Mouse (Mus musculus): ENCODE data around the gene Slc39a7. TPM values are rescaled to one million over a fixed set of nuclear protein-coding genes. Genes with fewer than 3 reads are reported as not detected.
"Not testable (repeated sequence)": the region's sequence is repeated elsewhere in the genome, so short reads cannot be mapped to it uniquely, and the experiment has no call there.

Slc39a7 gene
- polyA plus RNA-seq, 2 experiments = 132 to 197 TPM

DNA sequence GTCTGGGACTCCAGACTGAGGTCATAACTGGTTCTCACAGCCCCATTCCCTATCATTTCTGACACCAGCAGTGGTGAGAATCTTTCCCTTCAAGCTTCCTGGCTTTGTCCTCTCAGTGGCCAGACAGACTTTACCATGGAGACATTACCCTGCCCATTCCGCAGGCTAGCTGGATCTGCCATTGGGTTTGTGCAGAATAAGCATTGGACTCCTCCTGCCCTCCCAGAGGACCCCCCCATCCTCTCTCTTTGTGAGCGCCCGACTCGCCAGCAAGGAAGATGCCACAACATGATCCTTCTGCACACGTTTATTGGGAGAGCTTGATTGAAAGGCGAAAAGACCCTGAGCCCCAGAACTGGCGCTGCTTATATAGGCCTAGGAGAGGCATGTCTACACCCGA lies 18.0 kb downstream of the Slc39a7 start:
- Histone ChIP-seq H3K27ac (replicated peaks; ENCODE audit: low read depth, low read length) (no peak overlapping the region), H3K4me3 (replicated peaks; ENCODE audit: low read length) (no peak overlapping the region), H3K9me3 (ENCODE audit: control insufficient read depth, low read length) (no peaks in the 10 kb centered on the region), H3K4me2 (replicated peaks; ENCODE audit: low read depth, low read length, severe bottlenecking) (no peak overlapping the region), H3K36me3 (ENCODE audit: control insufficient read depth, insufficient read depth, low read length) (no peaks in the 10 kb centered on the region), H3K9ac (ENCODE audit: low read depth, low read length, severe bottlenecking) (no peak overlapping the region), H3K4me1 (ENCODE audit: control insufficient read depth, insufficient read depth, low read length) (no peaks in the 10 kb centered on the region), H3K27me3 (ENCODE audit: control insufficient read depth, insufficient read depth, low read length) (no peaks in the 10 kb centered on the region)
- WGBS = 94% methylated on average over 8 of the region's 8 CpGs
- no peak for DNase-seq (ENCODE audit: low spot score)
- TF ChIP-seq POLR2A (IDR thresholded peaks at IDR 0.05; ENCODE audit: borderline replicate concordance, extremely low read depth, insufficient read depth, insufficient read length) = no peak
- no peak for ATAC-seq (ENCODE audit: low FRiP score, low read depth)

DNA sequence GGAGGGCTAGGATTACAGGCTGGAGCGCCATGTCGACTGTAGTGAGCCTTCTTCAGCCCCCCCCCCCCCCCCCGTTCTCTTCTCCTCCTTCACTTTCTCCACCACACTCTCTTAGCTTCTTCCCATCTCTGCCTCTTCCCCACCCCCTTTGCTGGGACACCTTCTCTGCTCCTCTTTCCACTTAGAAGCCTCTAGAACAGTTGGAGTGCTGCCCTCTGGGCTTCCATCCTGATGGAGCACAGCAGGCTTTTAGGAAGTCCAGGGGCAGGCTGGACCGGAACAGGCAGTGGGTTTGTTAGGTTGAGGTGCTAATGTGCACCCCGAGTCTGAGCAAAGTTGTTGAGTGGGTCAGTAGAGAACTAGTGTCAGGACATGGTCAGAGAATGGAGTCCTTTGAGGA lies 21.3 kb downstream of the Slc39a7 start:
- ATAC-seq (ENCODE audit: low FRiP score, low read depth) = no peak
- Histone ChIP-seq H3K4me1 (ENCODE audit: control insufficient read depth, insufficient read depth, low read length) (no peaks in the 10 kb centered on the region), H3K4me2 (replicated peaks; ENCODE audit: low read depth, low read length, severe bottlenecking) (no peak overlapping the region), H3K4me3 (replicated peaks; ENCODE audit: low read length) (no peak overlapping the region), H3K9me3 (ENCODE audit: control insufficient read depth, low read length) (no peaks in the 10 kb centered on the region), H3K9ac (ENCODE audit: low read depth, low read length, severe bottlenecking) (no peak overlapping the region), H3K36me3 (ENCODE audit: control insufficient read depth, insufficient read depth, low read length) (no peaks in the 10 kb centered on the region), H3K27ac (replicated peaks; ENCODE audit: low read depth, low read length) (no peak overlapping the region), H3K27me3 (ENCODE audit: control insufficient read depth, insufficient read depth, low read length) (no peaks in the 10 kb centered on the region)
- 89% methylated on average over 3 of the region's 5 CpGs for WGBS
- no peak for TF ChIP-seq POLR2A (IDR thresholded peaks at IDR 0.05; ENCODE audit: borderline replicate concordance, extremely low read depth, insufficient read depth, insufficient read length)
- no peak for DNase-seq (ENCODE audit: low spot score)

DNA sequence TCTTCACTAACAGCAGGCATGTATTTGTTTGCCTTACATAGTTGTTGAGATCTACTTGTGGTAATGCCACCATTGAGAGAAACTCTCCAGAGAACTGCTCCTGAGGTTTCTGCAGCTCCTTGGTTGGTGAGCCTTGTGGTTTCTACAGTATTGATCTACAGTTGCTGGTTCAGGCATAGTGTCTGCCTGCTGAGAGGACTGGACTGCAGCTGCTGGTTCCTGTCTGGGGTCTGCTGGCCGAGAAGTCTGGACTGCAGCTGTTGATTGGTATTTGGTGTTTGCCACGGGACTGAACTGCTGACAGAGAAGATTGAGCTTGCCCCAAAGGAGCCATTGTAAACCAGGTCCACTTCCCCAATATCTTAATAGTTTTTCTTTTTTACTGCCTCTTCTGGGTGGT lies 24.9 kb downstream of the Slc39a7 start:
- no peak for DNase-seq (ENCODE audit: low spot score)
- 31% methylated on average over 2 of the region's 2 CpGs for WGBS
- Histone ChIP-seq H3K4me2 (replicated peaks; ENCODE audit: low read depth, low read length, severe bottlenecking) (no peak overlapping the region), H3K27me3 (ENCODE audit: control insufficient read depth, insufficient read depth, low read length) (peaks cover 6% of the 10 kb centered on the region; the same call in 1 of the 2 replicates), H3K27ac (replicated peaks; ENCODE audit: low read depth, low read length) (no peak overlapping the region), H3K36me3 (ENCODE audit: control insufficient read depth, insufficient read depth, low read length) (no peaks in the 10 kb centered on the region), H3K9me3 (ENCODE audit: control insufficient read depth, low read length) (no peaks in the 10 kb centered on the region), H3K4me3 (replicated peaks; ENCODE audit: low read length) (no peak overlapping the region), H3K4me1 (ENCODE audit: control insufficient read depth, insufficient read depth, low read length) (no peaks in the 10 kb centered on the region), H3K9ac (ENCODE audit: low read depth, low read length, severe bottlenecking) (no peak overlapping the region)
- no peak for TF ChIP-seq POLR2A (IDR thresholded peaks at IDR 0.05; ENCODE audit: borderline replicate concordance, extremely low read depth, insufficient read depth, insufficient read length)
- no peak for ATAC-seq (ENCODE audit: low FRiP score, low read depth)

DNA sequence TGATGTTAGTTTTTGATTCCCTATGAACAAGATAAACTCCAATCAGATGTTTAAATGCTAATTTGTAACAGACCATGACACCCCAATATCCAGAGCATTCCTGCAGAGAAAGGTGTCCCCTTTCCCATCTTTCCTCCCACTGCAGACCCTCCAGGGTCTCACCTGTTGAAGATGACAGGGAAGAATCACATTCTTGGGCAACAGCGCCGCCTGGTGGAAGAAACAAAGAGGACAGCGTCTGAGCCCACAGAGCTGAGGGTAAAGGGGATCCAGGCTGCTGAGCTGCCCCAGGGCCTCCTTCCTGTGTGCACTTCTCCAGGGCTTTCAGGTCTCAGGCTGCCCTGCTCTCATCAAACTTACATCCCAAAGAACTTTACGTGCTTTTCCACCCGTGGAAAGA lies 28.1 kb downstream of the Slc39a7 start:
- 10% methylated on average over 5 of the region's 5 CpGs for WGBS
- H3K4me1 ChIP-seq (ENCODE audit: control insufficient read depth, insufficient read depth, low read length) = no peaks in the 10 kb centered on the region
- H3K9ac ChIP-seq (ENCODE audit: low read depth, low read length, severe bottlenecking) = no peak overlapping the region
- H3K36me3 ChIP-seq (ENCODE audit: control insufficient read depth, insufficient read depth, low read length) = no peaks in the 10 kb centered on the region
- H3K9me3 ChIP-seq (ENCODE audit: control insufficient read depth, low read length) = no peaks in the 10 kb centered on the region
- no peak overlapping the region for H3K27ac ChIP-seq (replicated peaks; ENCODE audit: low read depth, low read length)
- no peak overlapping the region for H3K4me3 ChIP-seq (replicated peaks; ENCODE audit: low read length)
- DNase-seq (ENCODE audit: low spot score) = no peak
- TF ChIP-seq POLR2A (IDR thresholded peaks at IDR 0.05; ENCODE audit: borderline replicate concordance, extremely low read depth, insufficient read depth, insufficient read length) = no peak
- ATAC-seq (ENCODE audit: low FRiP score, low read depth) = no peak
- peaks cover 28% of the 10 kb centered on the region for H3K27me3 ChIP-seq (ENCODE audit: control insufficient read depth, insufficient read depth, low read length)
- no peak overlapping the region for H3K4me2 ChIP-seq (replicated peaks; ENCODE audit: low read depth, low read length, severe bottlenecking)

DNA sequence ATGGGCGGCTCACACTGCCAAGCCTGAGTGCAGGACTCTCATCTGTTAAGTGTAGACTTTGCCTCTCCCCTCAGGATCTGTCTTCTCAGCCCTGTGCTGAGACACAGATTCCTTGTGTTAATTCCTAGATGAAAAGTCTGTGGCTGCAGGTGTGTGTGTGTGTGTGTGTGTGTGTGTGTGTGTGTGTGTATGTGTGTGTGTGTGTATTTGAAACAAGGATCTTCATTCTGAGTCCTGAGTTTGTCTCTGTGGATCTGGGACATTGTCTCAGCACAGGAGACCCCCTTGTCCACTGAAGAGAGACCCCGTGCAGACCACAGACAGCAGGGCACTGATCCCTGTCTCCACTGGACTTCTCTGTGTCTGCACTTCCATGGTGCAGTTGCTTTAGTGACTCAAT lies 30.7 kb downstream of the Slc39a7 start:
- not testable (repeated sequence) for ATAC-seq (ENCODE audit: low FRiP score, low read depth); H3K4me1 ChIP-seq (ENCODE audit: control insufficient read depth, insufficient read depth, low read length); H3K36me3 ChIP-seq (ENCODE audit: control insufficient read depth, insufficient read depth, low read length); DNase-seq (ENCODE audit: low spot score); H3K9ac ChIP-seq (ENCODE audit: low read depth, low read length, severe bottlenecking); H3K27ac ChIP-seq (replicated peaks; ENCODE audit: low read depth, low read length); H3K4me2 ChIP-seq (replicated peaks; ENCODE audit: low read depth, low read length, severe bottlenecking); H3K9me3 ChIP-seq (ENCODE audit: control insufficient read depth, low read length); H3K4me3 ChIP-seq (replicated peaks; ENCODE audit: low read length)
- 41% methylated on average over 2 of the region's 2 CpGs for WGBS
- peaks cover 28% of the 10 kb centered on the region for H3K27me3 ChIP-seq (ENCODE audit: control insufficient read depth, insufficient read depth, low read length)

DNA sequence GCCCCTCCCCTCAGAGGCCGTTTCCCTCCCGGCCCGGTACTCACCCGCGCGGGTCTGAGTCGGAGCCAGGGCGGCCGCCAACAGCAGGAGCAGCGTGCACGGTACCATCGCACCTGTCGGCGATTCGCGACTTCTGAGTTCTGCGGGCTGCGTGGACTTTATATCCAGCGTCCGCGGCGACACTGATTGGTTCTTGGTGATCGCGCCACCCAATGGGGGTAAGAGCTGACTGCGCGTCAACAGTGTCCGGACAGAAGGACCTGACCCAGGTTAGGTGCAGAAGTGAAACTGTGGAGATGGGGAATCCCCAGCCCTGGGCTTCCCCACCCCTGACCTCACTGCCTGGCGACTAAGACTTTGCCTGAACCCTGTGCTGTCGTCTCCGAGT lies 31.3 kb downstream of the Slc39a7 start, which contains the start of gene H2-K1:
Gene H2-K1 (minus strand): TSS at position 198 of the 388 bp plus-strand sequence.
- ATAC-seq (ENCODE audit: low FRiP score, low read depth) = peak; percentile 80; the same call in 1 of the 2 replicates
- TF ChIP-seq POLR2A (IDR thresholded peaks at IDR 0.05; ENCODE audit: borderline replicate concordance, extremely low read depth, insufficient read depth, insufficient read length) = no peak
- H3K27ac ChIP-seq (replicated peaks; ENCODE audit: low read depth, low read length) = no peak within 1 kb of the TSS

More for the DNA sequence above, 31.3 kb downstream of the Slc39a7 start, which contains the start of gene H2-K1:
- Histone ChIP-seq H3K4me3 (replicated peaks; ENCODE audit: low read length) (peak within 1 kb of the TSS; percentile 49), H3K9me3 (ENCODE audit: control insufficient read depth, low read length) (no peaks in the 10 kb centered on the region), H3K9ac (ENCODE audit: low read depth, low read length, severe bottlenecking) (peak within 1 kb of the TSS; percentile 48), H3K4me1 (ENCODE audit: control insufficient read depth, insufficient read depth, low read length) (no peaks in the 10 kb centered on the region), H3K36me3 (ENCODE audit: control insufficient read depth, insufficient read depth, low read length) (no peaks in the 10 kb centered on the region), H3K4me2 (replicated peaks; ENCODE audit: low read depth, low read length, severe bottlenecking) (peak within 1 kb of the TSS; percentile 93), H3K27me3 (ENCODE audit: control insufficient read depth, insufficient read depth, low read length) (peaks cover 28% of the 10 kb centered on the region)
- peak; percentile 48 for DNase-seq (ENCODE audit: low spot score)
- under 1% methylated on average over 27 of the region's 30 CpGs for WGBS

Data from limb, embryonic 14.5 days (tissue).